Mouse (Mus musculus): ENCODE measurements around the gene Mb21d2.

- TF ChIP-seq TAL1 (IDR thresholded peaks at IDR 0.05; ENCODE audit: low read length) (no peak), GATA1 (IDR thresholded peaks at IDR 0.05; ENCODE audit: low read length) (no peak)
Measured at GRCm38 (mm10) chr16:28838016-28838415, 91.5 kb downstream of the Mb21d2 start.
